Mouse (Mus musculus) erythroblast, adult 5-6 weeks (primary cell): ENCODE measurements around the gene Nt5c1b. TPM values are rescaled to one million over a fixed set of nuclear protein-coding genes. Genes with fewer than 3 reads are reported as not detected.

ENCODE experiments used
- total RNA-seq, 2 experiments: library from RNA; stranded (forward) in 1 of 2; stranded (reverse) in 1 of 2; fragments of 150-400 nt in 1 of 2; fragments of 200-764, 138-1000 nt in 1 of 2; gene quantifications; 2 replicates each; pipeline versions ENCODE4 v1.2.3 to v1.2.4; 2015 to 2017; ENCODE audit warnings: low replicate concordance in 2 of 2

The Nt5c1b gene
- total RNA-seq, 2 experiments from 2014 or later = not detected

Other genes starting within 250 kb of the Nt5c1b start
- gene Rdh14, start 20.8 kb downstream of the Nt5c1b start, total RNA-seq (2015; ENCODE audit: low replicate concordance) = 1.7 and 2.9 TPM in 2 replicates
- gene Rdh14, start 20.8 kb downstream of the Nt5c1b start, total RNA-seq (2017; ENCODE audit: low replicate concordance) = 2.3 and 4.6 TPM in 2 replicates